Mouse (Mus musculus): ENCODE results near the gene Arl3. TPM values are rescaled to one million over a fixed set of nuclear protein-coding genes. Genes with fewer than 3 reads are reported as not detected.
A peak's percentile ranks its signal among the peaks of the same experiment; 100 is the strongest.

Gene Arl3
- polyA plus RNA-seq, 1 experiment from 2014 or later: 103 TPM

DNA sequence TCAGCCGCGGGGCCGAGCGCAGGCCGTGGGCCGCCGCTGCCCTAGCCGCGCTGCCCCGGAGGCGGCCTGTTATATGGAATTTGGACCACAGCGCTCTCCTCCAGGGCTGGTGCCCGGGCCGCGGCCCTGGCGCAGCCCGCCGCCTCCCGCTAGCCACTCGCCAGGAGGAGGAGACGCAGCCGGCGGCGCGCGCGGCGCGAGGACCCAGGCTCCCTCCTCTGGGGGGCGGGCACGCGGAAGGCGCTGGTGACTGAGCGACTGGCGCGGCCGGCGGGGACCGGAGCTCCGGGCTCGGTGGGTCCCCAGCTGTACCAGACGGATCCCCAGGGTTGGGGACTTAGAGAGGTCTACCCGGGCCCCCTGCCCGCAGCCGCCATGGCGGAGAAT, 70.9 kb downstream of the Arl3 start:
- H3K36me3 ChIP-seq: peaks cover 2% of the 10 kb centered on the region
- WGBS: under 1% methylated on average over 46 of the region's 46 CpGs
- H3K27me3 ChIP-seq (replicated peaks): no peaks in the 10 kb centered on the region
- H3K4me1 ChIP-seq: peaks cover 28% of the 10 kb centered on the region
- H3K9ac ChIP-seq: peak overlapping the region; percentile 97
- ATAC-seq (ENCODE audit: insufficient read depth, low FRiP score, low read depth): no peak
- H3K9me3 ChIP-seq: no peaks in the 10 kb centered on the region
- H3K4me3 ChIP-seq (replicated peaks): peak overlapping the region; percentile 92
- peak overlapping the region; percentile 84 for H3K4me2 ChIP-seq
- H3K27ac ChIP-seq: peak overlapping the region; percentile 100

DNA sequence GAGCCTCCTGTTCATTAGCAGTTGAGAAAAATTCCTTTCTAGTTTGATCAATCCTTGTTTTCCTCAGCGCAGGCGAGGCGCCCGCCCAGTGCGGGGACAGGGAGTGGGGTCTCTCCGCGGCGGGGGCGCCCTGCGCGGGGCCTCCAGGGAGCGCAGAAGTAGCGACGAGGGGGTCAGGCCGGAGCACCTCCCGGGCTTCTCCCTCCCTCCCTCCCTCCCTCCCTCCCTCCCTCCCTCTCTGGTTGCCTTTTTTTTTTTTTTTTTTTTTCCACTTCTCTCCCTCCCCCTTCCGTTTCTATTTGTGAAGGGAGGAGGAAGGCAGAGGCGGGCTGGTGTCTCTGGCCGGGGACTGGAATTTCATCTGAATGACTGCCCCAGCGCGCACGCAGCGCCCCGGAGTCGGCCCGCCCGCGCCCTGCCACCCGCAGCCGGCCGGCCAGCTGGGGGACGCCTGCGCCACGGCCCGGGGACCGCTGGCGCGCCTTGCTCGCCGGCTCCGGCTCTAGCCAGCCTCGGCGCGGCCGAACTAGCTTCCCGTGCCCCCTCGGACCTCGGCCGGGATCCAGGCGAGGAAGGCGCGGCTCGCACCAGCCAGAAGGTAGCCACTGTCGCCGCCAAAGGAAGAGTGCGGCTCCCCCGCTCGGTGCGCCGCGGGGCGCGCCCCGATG, 71.5 kb downstream of the Arl3 start, which contains the start of gene Trim8:
Gene Trim8 (plus strand): TSS at position 302 of the 668 bp plus-strand sequence.
- H3K9ac ChIP-seq: peak within 1 kb of the TSS; percentile 97
- peak; percentile 40 for ATAC-seq (ENCODE audit: insufficient read depth, low FRiP score, low read depth)
- H3K27ac ChIP-seq: peak within 1 kb of the TSS; percentile 100
- peaks cover 2% of the 10 kb centered on the region for H3K36me3 ChIP-seq
- no peaks in the 10 kb centered on the region for H3K9me3 ChIP-seq
- H3K4me3 ChIP-seq (replicated peaks): peak within 1 kb of the TSS; percentile 92
- H3K4me1 ChIP-seq: peaks cover 23% of the 10 kb centered on the region
- H3K27me3 ChIP-seq (replicated peaks): no peaks in the 10 kb centered on the region
- H3K4me2 ChIP-seq: peak within 1 kb of the TSS; percentile 84
- under 1% methylated on average over 52 of the region's 64 CpGs for WGBS

DNA sequence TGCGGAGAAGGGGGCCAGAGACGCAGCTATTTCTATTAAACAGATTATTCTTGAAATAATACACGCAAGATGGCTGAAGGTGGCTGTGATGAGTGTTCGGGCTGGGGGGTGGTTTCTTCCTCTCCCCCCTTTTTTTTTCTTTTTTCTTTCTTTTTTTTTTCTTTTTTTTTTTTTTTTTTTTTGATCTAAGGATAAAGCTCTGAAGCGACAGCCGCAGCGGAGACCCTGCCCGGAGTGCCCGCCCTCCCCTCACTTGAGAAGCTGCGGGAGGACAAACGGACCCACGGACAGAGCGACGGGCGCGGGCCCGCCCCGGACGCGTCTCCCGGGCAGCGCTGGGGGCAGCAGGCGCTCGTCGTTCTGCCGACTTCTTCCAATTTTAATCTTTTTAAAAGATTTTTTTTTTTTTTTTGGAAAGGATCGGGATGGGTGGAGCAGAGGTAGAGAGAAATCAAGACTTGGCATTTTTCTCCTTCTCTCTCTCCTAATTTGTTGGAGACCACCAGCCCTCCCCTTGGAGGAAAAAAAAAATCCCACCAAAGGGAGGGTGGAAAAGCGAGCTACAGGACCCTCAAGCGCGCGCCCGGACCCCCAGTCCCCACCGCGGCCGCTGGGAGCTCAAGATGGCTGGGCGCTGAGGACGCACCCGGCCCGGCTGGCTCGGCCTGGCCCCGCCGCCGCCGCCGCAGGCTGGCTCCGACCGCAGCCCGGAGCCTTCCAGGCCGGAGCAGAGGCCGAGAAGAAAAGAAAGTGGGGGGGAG, 72.2 kb downstream of the Arl3 start:
- peaks cover 15% of the 10 kb centered on the region for H3K4me1 ChIP-seq
- H3K9ac ChIP-seq: peak overlapping the region; percentile 78
- H3K4me2 ChIP-seq: peak overlapping the region; percentile 84
- H3K9me3 ChIP-seq: no peaks in the 10 kb centered on the region
- H3K36me3 ChIP-seq: peaks cover 2% of the 10 kb centered on the region
- peak overlapping the region; percentile 100 for H3K27ac ChIP-seq
- H3K27me3 ChIP-seq (replicated peaks): no peaks in the 10 kb centered on the region
- under 1% methylated on average over 50 of the region's 50 CpGs for WGBS
- peak overlapping the region; percentile 92 for H3K4me3 ChIP-seq (replicated peaks)
- ATAC-seq (ENCODE audit: insufficient read depth, low FRiP score, low read depth): peak; percentile 1; the same call in 1 of the 2 replicates

DNA sequence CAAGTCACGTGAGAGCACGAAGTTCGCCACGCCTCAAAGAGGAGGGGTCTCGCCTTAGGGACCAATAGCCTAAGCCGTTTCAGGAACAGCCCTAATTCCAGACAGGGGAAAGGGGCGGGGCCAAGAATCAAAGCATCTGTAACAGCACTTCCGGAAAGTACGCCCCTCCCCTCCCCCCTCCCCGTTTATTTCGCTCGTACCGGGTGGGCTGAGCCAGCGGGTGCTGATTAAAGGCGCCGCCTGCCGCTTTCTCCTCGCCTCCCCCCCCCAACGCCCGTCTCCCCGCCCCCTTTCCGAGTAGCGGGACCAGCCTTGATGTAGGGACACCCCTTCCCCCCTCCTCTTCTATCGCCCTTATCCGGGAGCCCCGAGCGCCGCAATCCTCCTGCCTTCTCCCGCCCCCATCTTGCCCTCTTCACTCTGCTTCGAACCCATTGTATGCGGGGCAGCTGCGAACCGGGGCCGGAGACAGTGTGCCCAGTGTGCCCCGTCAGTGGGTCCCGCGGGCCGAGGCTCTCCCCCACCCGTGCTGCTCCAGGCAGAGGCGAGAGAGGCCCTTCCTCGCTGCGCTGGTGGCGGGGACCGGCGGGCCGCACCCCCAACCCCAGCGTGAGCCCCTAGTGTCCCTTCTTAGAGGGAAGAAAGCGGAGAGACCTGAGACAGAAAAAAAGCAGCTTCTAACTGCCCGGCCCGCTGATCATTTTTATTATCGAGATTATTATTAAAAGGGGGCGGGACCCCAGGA, 73.0 kb downstream of the Arl3 start:
- H3K9me3 ChIP-seq: no peaks in the 10 kb centered on the region
- H3K27me3 ChIP-seq (replicated peaks): no peaks in the 10 kb centered on the region
- H3K36me3 ChIP-seq: no peaks in the 10 kb centered on the region
- WGBS: under 1% methylated on average over 48 of the region's 52 CpGs
- peak overlapping the region; percentile 100 for H3K27ac ChIP-seq
- H3K4me2 ChIP-seq: peak overlapping the region; percentile 84
- peak overlapping the region; percentile 92 for H3K4me3 ChIP-seq (replicated peaks)
- ATAC-seq (ENCODE audit: insufficient read depth, low FRiP score, low read depth): peak; percentile 79
- peak overlapping the region; percentile 78 for H3K9ac ChIP-seq
- peaks cover 7% of the 10 kb centered on the region for H3K4me1 ChIP-seq

DNA sequence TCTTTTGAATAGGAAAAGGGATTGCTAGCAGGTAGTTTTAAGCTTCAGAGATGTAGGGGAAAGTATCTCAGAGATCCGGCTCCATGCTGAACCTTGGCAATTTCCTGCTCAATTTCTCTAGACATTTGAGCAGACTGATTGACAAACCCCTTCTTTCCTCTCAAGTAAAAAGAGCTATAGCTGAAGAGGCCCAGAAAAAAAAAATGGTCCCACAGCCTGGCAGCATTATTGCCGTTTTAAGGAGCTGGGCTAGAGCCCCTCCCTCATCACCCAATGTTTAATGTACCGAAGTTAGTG, 73.5 kb downstream of the Arl3 start:
- ATAC-seq (ENCODE audit: insufficient read depth, low FRiP score, low read depth): no peak
- H3K36me3 ChIP-seq: no peaks in the 10 kb centered on the region
- peak overlapping the region; percentile 92; the same call in 1 of the 2 replicates for H3K4me3 ChIP-seq (replicated peaks)
- 1% methylated on average over 3 of the region's 3 CpGs for WGBS
- peak overlapping the region; percentile 83 for H3K27ac ChIP-seq
- H3K9me3 ChIP-seq: no peaks in the 10 kb centered on the region
- no peaks in the 10 kb centered on the region for H3K27me3 ChIP-seq (replicated peaks)
- peaks cover 2% of the 10 kb centered on the region; the same call in 1 of the 2 replicates for H3K4me1 ChIP-seq
- H3K4me2 ChIP-seq: peak overlapping the region; percentile 49
- no peak overlapping the region for H3K9ac ChIP-seq

DNA sequence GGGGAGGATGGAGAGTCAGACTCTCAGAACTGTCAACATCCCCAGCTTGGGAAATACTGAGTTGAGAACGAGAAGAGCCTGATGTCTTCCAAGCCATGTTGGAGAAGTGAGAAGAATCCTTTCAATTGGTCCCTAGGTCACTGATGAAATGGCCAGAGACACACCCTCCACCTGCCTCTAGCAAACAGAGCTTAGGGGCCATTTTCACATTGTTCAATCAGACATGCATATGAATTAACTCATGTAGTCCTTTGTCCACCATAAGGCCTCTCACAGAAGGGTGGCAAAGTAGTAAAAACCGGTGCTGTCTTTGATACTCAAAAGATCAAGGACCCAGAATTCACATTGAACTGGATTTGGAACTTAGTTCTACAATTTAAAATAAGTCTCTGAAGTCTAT, 75.8 kb downstream of the Arl3 start:
- H3K27ac ChIP-seq: no peak overlapping the region
- H3K9me3 ChIP-seq: no peaks in the 10 kb centered on the region
- no peak overlapping the region for H3K4me3 ChIP-seq (replicated peaks)
- ATAC-seq (ENCODE audit: insufficient read depth, low FRiP score, low read depth): no peak
- no peaks in the 10 kb centered on the region for H3K27me3 ChIP-seq (replicated peaks)
- no peaks in the 10 kb centered on the region for H3K36me3 ChIP-seq
- no peaks in the 10 kb centered on the region for H3K4me1 ChIP-seq
- H3K9ac ChIP-seq: no peak overlapping the region
- no peak overlapping the region for H3K4me2 ChIP-seq
- WGBS: 75% methylated on average over 2 of the region's 2 CpGs

DNA sequence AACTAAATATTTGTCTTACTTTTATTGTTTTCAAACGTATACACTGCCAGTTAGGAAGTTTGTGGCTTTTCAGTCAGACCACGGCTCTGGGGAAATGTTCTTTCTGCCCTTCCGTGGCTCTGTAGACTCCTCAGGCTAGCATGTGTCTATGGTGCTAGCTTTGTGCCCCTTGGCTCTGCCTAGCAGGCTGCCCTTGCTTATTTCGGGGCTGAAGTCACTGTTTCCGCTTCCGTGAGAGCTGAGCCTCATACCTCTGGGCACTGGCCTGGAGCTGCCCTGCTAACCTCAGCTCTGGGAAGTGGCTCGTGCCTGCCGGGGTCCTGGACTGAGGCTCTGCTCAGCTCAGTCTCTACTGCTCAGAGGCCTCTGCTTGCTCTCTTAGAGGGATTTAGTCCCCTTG, 77.9 kb downstream of the Arl3 start:
- Histone ChIP-seq H3K27me3 (replicated peaks) (no peaks in the 10 kb centered on the region), H3K36me3 (no peaks in the 10 kb centered on the region), H3K4me2 (no peak overlapping the region), H3K4me1 (peaks cover 5% of the 10 kb centered on the region; the same call in 1 of the 2 replicates), H3K27ac (no peak overlapping the region), H3K9me3 (no peaks in the 10 kb centered on the region), H3K4me3 (replicated peaks) (no peak overlapping the region), H3K9ac (no peak overlapping the region)
- 76% methylated on average over 8 of the region's 8 CpGs for WGBS
- ATAC-seq (ENCODE audit: insufficient read depth, low FRiP score, low read depth): no peak

DNA sequence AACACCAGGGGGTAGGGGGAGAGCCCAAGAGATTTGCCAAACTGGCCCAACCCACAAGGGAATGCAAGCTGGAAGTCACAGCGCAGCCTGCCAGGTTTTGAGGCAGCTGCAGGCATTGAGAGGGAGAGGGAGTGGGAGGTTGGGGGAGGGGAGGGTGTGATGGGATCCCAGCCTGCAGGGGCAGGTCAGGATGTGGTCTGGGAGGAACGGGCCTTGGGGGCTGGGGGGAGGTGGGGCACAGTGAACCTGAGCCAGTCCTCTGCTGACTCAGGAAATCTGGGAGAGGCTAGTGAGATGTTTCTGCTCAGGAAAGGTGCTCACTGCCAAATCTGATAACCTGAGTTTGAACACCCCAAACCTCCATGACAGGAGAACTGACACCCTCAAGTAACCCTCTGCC, 82.4 kb downstream of the Arl3 start:
- 0 out of 2 replicates have a peak, but pooled peaks have one; percentile 32 for ATAC-seq (ENCODE audit: insufficient read depth, low FRiP score, low read depth)

DNA sequence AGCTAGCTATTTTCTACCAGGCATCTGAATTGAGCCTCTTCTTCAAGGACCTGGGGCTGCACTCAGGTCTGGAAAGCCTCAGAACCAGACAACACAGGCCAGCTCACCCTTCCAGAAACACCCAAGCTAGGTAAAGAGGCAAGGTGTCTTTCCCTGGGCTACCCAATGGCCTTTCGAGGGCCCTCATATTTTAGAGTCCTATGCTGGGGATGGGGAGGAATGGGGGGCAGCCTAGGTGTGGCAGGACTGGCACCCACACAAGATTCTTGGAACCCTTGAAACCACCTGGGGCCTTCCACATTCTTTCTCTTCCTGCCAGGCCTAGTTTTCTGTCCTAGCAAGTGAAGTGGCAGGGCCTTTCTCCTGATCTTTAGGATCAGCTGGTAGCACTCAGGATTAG, 83.5 kb downstream of the Arl3 start:
- H3K4me2 ChIP-seq: no peak overlapping the region
- no peak overlapping the region for H3K4me3 ChIP-seq (replicated peaks)
- H3K36me3 ChIP-seq: peaks cover 3% of the 10 kb centered on the region; the same call in 1 of the 2 replicates
- peaks cover 19% of the 10 kb centered on the region for H3K4me1 ChIP-seq
- no peak overlapping the region for H3K27ac ChIP-seq
- no peaks in the 10 kb centered on the region for H3K27me3 ChIP-seq (replicated peaks)
- H3K9me3 ChIP-seq: no peaks in the 10 kb centered on the region
- no peak for ATAC-seq (ENCODE audit: insufficient read depth, low FRiP score, low read depth)
- no peak overlapping the region for H3K9ac ChIP-seq
- WGBS: 96% methylated on average over 1 of the region's 1 CpGs

More for the DNA sequence above, 82.4 kb downstream of the Arl3 start:
- H3K4me1 ChIP-seq: peaks cover 7% of the 10 kb centered on the region
- no peak overlapping the region for H3K27ac ChIP-seq
- 9% methylated on average over 2 of the region's 2 CpGs for WGBS
- no peak overlapping the region for H3K4me3 ChIP-seq (replicated peaks)
- peaks cover 3% of the 10 kb centered on the region; the same call in 1 of the 2 replicates for H3K36me3 ChIP-seq
- H3K27me3 ChIP-seq (replicated peaks): no peaks in the 10 kb centered on the region
- no peaks in the 10 kb centered on the region for H3K9me3 ChIP-seq
- H3K4me2 ChIP-seq: no peak overlapping the region
- H3K9ac ChIP-seq: no peak overlapping the region

DNA sequence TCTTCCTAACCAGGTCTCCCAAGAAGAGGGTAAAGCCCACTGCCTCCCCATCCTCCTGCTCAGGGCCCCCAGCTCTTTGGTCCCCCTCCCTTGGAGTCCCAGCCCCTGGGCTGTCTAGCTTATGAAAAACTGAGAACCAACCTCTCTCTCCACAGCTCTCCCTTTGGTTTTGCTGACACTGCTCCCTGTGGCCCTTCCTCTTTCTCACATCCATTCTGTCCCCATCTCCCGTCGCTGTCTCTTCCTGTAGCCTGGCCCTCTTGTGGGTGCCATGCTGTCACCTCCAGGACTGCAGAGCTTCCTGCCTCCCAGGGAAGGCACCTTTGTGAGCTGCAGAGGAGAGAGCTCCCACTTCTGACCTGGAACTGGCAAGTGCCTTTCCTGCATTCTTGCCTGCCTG, 86.3 kb downstream of the Arl3 start:
- WGBS: 57% methylated on average over 2 of the region's 2 CpGs
- no peak overlapping the region for H3K9ac ChIP-seq
- H3K27ac ChIP-seq: no peak overlapping the region
- H3K4me3 ChIP-seq (replicated peaks): no peak overlapping the region
- no peak overlapping the region for H3K4me2 ChIP-seq
- H3K36me3 ChIP-seq: peaks cover 3% of the 10 kb centered on the region; the same call in 1 of the 2 replicates
- H3K9me3 ChIP-seq: no peaks in the 10 kb centered on the region
- ATAC-seq (ENCODE audit: insufficient read depth, low FRiP score, low read depth): no peak
- H3K27me3 ChIP-seq (replicated peaks): no peaks in the 10 kb centered on the region
- H3K4me1 ChIP-seq: peaks cover 45% of the 10 kb centered on the region

DNA sequence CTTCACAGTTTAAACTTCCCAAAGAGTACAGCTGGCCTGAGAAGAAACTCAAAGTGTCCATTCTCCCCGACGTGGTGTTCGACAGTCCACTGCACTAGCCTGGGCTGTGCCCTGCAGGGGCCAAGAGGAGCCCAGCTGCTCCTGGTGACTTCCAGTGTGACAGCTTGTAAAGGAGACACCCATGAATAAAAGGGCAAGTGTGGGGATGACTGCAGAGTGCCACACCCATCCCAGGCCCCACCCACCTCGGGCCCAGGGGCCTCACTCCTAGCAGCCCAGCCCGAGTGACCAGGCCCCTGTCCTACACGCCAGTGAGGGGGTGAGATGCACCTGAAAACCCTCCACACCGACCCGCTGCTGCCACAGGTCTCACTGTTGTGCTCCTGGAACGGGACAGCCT, 87.2 kb downstream of the Arl3 start:
- no peaks in the 10 kb centered on the region for H3K27me3 ChIP-seq (replicated peaks)
- H3K27ac ChIP-seq: peak overlapping the region; percentile 13; the same call in 1 of the 2 replicates
- no peak overlapping the region for H3K4me3 ChIP-seq (replicated peaks)
- peaks cover 3% of the 10 kb centered on the region; the same call in 1 of the 2 replicates for H3K36me3 ChIP-seq
- no peak overlapping the region for H3K4me2 ChIP-seq
- ATAC-seq (ENCODE audit: insufficient read depth, low FRiP score, low read depth): no peak
- no peak overlapping the region for H3K9ac ChIP-seq
- H3K9me3 ChIP-seq: no peaks in the 10 kb centered on the region
- 57% methylated on average over 9 of the region's 9 CpGs for WGBS
- H3K4me1 ChIP-seq: peaks cover 53% of the 10 kb centered on the region
